Mouse (Mus musculus): ENCODE data around the gene Il18rap. TPM values are rescaled to one million over a fixed set of nuclear protein-coding genes. Genes with fewer than 3 reads are reported as not detected.

Gene Il18rap
- polyA plus RNA-seq, 1 experiment = not detected

DNA sequence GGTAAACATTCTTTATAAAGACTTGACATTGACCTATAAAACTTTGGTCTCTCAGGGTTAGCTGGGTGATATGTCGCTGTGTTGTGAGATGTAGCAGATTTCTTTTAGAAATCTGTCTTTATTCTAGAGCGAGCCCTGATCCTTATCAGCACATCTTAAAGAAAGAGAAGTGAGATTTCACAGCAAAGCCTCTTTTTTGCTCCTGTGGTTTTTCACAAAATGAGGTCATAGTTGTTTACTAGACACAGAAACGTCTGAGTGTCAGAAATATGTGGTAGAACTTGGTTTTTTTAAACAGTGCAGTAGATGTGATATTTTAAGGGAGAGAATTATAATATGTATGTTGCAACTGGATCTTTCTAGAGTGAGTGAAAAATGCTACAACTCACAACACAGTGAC lies 39.5 kb upstream of the Il18rap start:
- WGBS = 62% methylated on average over 3 of the region's 3 CpGs
- TF ChIP-seq POLR2A (IDR thresholded peaks at IDR 0.05; ENCODE audit: insufficient read depth, low read depth, low read length) = no peak
- TF ChIP-seq CTCF (IDR thresholded peaks at IDR 0.05; ENCODE audit: insufficient read depth, low read depth, low read length) = no peak
- no peak overlapping the region for H3K4me3 ChIP-seq (ENCODE audit: insufficient read depth, low read depth, low read length)
- no peaks in the 10 kb centered on the region for H3K4me1 ChIP-seq (ENCODE audit: control insufficient read depth, insufficient read depth, low read length)
- no peak overlapping the region for H3K27ac ChIP-seq (ENCODE audit: insufficient read depth, low read depth, low read length)

DNA sequence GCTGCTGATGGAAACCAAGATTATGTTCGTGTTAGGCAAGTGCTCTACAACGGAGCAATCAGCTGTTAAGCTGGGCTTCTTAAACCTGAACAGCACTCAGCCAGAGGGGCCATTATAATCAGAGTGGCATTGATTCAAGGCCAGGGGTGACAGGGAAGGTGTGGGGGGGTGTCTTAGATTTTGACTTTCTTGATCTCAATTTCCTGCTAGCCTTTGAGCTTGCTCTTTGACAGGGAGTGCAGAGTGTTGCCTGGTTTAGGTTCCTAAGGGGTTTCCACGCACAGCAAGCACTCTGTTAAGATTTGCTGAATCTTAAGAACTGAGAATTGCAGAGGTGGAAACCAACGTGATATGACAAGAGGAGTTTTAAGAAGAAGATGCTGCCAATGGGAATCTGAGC lies 38.4 kb upstream of the Il18rap start:
- Histone ChIP-seq H3K4me3 (ENCODE audit: insufficient read depth, low read depth, low read length) (no peak overlapping the region), H3K4me1 (ENCODE audit: control insufficient read depth, insufficient read depth, low read length) (no peaks in the 10 kb centered on the region), H3K27ac (ENCODE audit: insufficient read depth, low read depth, low read length) (no peak overlapping the region)
- no peak for TF ChIP-seq CTCF (IDR thresholded peaks at IDR 0.05; ENCODE audit: insufficient read depth, low read depth, low read length)
- no peak for TF ChIP-seq POLR2A (IDR thresholded peaks at IDR 0.05; ENCODE audit: insufficient read depth, low read depth, low read length)
- WGBS = 68% methylated on average over 4 of the region's 4 CpGs

DNA sequence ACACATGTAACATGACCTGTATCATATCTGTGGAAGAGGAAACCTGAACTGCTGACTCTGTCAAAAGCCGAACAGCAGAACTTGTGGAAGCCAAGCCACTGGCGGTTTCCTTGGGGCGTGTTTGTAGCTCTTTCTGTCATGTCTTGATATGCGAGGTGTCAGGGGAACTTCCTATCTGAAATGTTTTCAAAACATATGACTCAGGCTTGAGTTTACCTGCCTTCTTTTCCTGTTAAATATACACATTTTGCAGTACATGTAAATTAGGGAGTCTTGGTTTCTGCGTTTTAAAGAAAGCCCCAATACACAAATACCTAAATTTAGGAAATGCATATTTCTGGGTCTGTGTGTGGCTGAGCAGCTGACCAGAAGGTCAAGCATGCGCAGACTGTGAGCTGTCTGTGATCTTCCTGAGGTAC lies 35.6 kb upstream of the Il18rap start:
- H3K27ac ChIP-seq (ENCODE audit: insufficient read depth, low read depth, low read length) = no peak overlapping the region
- WGBS = 89% methylated on average over 6 of the region's 6 CpGs
- H3K4me3 ChIP-seq (ENCODE audit: insufficient read depth, low read depth, low read length) = no peak overlapping the region
- no peaks in the 10 kb centered on the region for H3K4me1 ChIP-seq (ENCODE audit: control insufficient read depth, insufficient read depth, low read length)
- TF ChIP-seq POLR2A (IDR thresholded peaks at IDR 0.05; ENCODE audit: insufficient read depth, low read depth, low read length) (no peak), CTCF (IDR thresholded peaks at IDR 0.05; ENCODE audit: insufficient read depth, low read depth, low read length) (no peak)

DNA sequence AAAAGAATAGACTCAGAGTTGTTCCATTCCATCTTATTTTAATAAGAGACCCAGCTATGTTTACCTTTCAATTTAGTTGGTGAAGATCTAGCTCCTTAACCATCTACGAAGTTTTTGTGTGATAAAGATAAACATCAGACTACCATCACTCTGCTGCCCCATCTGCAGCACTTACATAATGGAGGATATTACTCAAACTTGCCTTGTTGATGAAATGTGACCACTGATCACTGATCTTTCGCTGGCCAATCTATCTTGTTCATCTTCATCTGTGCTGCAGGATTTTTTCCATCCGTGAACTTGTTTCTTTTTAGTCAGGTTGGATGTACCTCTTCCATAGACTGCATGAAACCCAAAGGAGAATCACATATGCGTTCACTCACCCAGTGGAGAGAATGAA lies 20.6 kb upstream of the Il18rap start:
- no peak overlapping the region for H3K27ac ChIP-seq (ENCODE audit: insufficient read depth, low read depth, low read length)
- no peak for TF ChIP-seq CTCF (IDR thresholded peaks at IDR 0.05; ENCODE audit: insufficient read depth, low read depth, low read length)
- no peak for TF ChIP-seq POLR2A (IDR thresholded peaks at IDR 0.05; ENCODE audit: insufficient read depth, low read depth, low read length)
- no peak overlapping the region for H3K4me3 ChIP-seq (ENCODE audit: insufficient read depth, low read depth, low read length)
- no peaks in the 10 kb centered on the region for H3K4me1 ChIP-seq (ENCODE audit: control insufficient read depth, insufficient read depth, low read length)
- WGBS = 91% methylated on average over 4 of the region's 4 CpGs

DNA sequence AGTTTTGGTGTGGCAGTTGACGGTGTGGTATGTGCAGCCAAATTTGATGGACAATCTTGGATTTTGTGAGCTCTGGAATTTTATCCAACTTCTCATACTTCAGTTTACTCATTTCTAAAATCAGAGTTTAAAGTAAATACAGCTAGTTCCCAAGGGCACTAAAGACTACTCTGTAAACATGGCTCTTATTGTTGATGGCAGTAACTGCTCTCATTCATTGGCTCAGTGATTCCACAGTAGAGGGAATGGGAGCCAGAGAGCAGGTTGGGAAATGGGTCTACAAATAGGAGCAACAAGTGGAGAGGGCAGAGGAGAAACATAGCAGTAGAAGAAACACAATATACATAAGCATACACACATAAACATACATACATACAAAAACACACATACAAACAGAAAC lies 15.5 kb upstream of the Il18rap start:
- H3K4me3 ChIP-seq (ENCODE audit: insufficient read depth, low read depth, low read length) = no peak overlapping the region
- H3K4me1 ChIP-seq (ENCODE audit: control insufficient read depth, insufficient read depth, low read length) = no peaks in the 10 kb centered on the region
- H3K27ac ChIP-seq (ENCODE audit: insufficient read depth, low read depth, low read length) = no peak overlapping the region
- 90% methylated on average over 1 of the region's 1 CpGs for WGBS
- TF ChIP-seq POLR2A (IDR thresholded peaks at IDR 0.05; ENCODE audit: insufficient read depth, low read depth, low read length) (no peak), CTCF (IDR thresholded peaks at IDR 0.05; ENCODE audit: insufficient read depth, low read depth, low read length) (no peak)

DNA sequence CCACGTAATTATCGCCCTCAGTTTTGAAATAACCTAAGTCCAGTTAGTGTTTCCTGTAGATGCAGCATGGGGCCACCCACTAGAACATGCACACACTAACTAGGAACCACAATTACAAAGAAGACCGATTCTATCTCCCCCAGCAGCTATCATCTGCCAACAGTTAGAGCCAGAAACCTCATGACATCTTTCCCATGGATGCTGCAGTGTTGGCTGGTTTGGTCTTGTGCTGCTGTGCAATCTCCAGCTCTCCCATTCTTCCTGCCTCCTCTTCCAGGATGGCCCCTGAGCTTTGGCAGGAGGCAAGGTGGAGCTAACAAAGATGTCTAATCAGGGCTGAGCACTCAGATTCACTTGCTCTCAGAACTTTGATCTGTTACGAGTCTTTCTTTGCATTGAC lies 14.0 kb upstream of the Il18rap start:
- 87% methylated on average over 4 of the region's 4 CpGs for WGBS
- TF ChIP-seq CTCF (IDR thresholded peaks at IDR 0.05; ENCODE audit: insufficient read depth, low read depth, low read length) (no peak), POLR2A (IDR thresholded peaks at IDR 0.05; ENCODE audit: insufficient read depth, low read depth, low read length) (no peak)
- Histone ChIP-seq H3K4me1 (ENCODE audit: control insufficient read depth, insufficient read depth, low read length) (no peaks in the 10 kb centered on the region), H3K27ac (ENCODE audit: insufficient read depth, low read depth, low read length) (no peak overlapping the region), H3K4me3 (ENCODE audit: insufficient read depth, low read depth, low read length) (no peak overlapping the region)

DNA sequence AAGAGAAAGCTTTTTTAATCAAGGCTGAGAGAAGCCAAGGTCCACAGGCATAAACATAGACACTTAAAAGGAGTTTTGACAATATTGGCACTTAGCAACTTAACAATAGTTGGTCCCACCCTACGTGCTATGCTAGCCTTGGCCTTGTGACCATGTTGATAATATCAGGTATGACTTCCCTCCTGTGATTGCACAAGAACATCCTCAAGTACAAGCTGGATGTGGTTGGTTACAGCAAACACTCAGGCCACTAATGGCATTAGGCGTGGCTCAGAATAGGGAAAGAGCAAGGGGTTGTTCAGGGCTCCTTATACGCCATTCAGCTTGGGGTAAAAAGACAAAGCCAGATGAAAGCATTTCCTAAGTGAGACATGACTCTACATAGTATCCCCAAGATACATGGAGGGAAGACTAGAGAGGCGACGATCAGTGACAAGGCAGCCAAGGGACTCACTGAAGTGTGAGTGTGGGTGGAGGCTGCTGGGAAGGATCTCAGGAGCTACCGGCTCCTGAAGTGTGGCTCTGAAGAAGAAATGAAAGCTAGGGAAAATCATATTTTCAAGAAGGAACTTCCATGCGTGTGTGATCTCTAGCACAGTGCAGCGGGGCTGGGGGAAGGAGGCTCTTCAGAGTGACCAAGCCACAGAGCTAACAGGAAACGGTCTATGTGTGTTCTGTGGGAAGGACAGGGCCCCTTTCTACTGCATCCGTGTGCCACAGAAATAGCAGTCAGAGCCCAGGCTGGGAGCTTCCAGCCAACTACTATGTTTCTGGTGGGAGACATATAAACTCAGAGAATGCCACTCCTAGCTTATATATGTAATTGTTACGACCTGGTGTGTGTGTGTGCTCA lies 13.4 kb upstream of the Il18rap start:
- 89% methylated on average over 11 of the region's 11 CpGs for WGBS
- H3K4me3 ChIP-seq (ENCODE audit: insufficient read depth, low read depth, low read length) = no peak overlapping the region
- no peak overlapping the region for H3K27ac ChIP-seq (ENCODE audit: insufficient read depth, low read depth, low read length)
- no peaks in the 10 kb centered on the region for H3K4me1 ChIP-seq (ENCODE audit: control insufficient read depth, insufficient read depth, low read length)
- TF ChIP-seq POLR2A (IDR thresholded peaks at IDR 0.05; ENCODE audit: insufficient read depth, low read depth, low read length) (no peak), CTCF (IDR thresholded peaks at IDR 0.05; ENCODE audit: insufficient read depth, low read depth, low read length) (no peak)

DNA sequence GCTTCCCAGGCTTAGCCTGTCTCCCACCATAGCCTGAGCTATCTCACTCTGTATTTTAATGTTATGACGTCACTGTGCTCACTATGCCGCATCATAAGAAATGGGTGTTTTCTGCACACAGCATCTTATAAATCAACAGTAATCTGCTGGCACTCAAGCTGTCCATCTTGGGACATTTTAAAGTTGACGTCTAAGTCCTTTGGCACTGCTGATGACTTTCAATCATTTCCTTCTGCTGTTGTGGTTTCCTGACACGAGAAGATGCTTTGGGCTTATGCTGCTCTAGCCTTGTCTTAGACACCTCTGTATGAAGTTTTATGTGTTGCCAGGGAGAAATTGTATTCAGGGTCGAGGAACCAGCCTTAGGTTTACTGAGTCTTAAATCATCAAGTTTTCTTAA lies 10.6 kb upstream of the Il18rap start:
- Histone ChIP-seq H3K27ac (ENCODE audit: insufficient read depth, low read depth, low read length) (no peak overlapping the region), H3K4me3 (ENCODE audit: insufficient read depth, low read depth, low read length) (no peak overlapping the region), H3K4me1 (ENCODE audit: control insufficient read depth, insufficient read depth, low read length) (no peaks in the 10 kb centered on the region)
- no peak for TF ChIP-seq CTCF (IDR thresholded peaks at IDR 0.05; ENCODE audit: insufficient read depth, low read depth, low read length)
- TF ChIP-seq POLR2A (IDR thresholded peaks at IDR 0.05; ENCODE audit: insufficient read depth, low read depth, low read length) = no peak
- 86% methylated on average over 5 of the region's 5 CpGs for WGBS

DNA sequence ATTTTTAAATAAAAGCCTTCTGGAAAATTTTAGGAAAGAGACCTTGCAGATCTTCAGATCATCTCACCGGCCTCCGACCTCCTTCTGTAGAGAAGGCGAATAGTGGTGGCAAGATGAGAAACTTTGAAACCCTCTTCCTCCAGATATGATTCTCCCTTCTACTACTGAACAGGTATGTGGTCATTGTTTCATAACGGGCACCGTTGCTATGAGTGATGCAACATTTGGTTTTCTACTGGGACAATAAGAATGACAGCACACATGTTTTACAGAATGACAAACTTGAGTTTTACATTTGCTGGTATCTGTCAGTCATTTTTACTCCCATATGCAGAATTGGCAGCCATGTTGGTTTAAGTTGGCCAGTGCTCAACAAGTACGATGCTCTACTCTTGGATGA lies 1.2 kb downstream of the Il18rap start:
- no peak for TF ChIP-seq POLR2A (IDR thresholded peaks at IDR 0.05; ENCODE audit: insufficient read depth, low read depth, low read length)
- no peak for TF ChIP-seq CTCF (IDR thresholded peaks at IDR 0.05; ENCODE audit: insufficient read depth, low read depth, low read length)
- WGBS = 94% methylated on average over 6 of the region's 6 CpGs

More for the DNA sequence above, 1.2 kb downstream of the Il18rap start:
- no peak overlapping the region for H3K4me3 ChIP-seq (ENCODE audit: insufficient read depth, low read depth, low read length)
- no peaks in the 10 kb centered on the region for H3K4me1 ChIP-seq (ENCODE audit: control insufficient read depth, insufficient read depth, low read length)
- H3K27ac ChIP-seq (ENCODE audit: insufficient read depth, low read depth, low read length) = no peak overlapping the region
